In genomic region chr19:56389879-56390278, GRCm38 (mm10) we compare ENCODE assay signal across 14 mouse cellular contexts. TPM values are rescaled to one million over a fixed set of nuclear protein-coding genes. Genes with fewer than 3 reads are reported as not detected.
DNase-seq lines count a peak whose midpoint lies in the region; ATAC-seq and TF ChIP-seq lines count a peak whose summit lies in the region.
"Had no signal": no experiment of that assay in that cellular context is flagged by ENCODE, and none has a peak within 500 bp of the region (broad histone marks: within the 10 kb centered on the region; RNA-seq: fewer than 3 reads in every experiment).

Gene Nrap (minus strand): TSS chr19:56390037.

- no peak for DNase-seq in G1E (ENCODE audit: low spot score)
- DNase-seq in gastrocnemius, postnatal 10 days, result no peak
- DNase-seq in hindbrain, embryonic 14.5 days (ENCODE audit: low spot score), result no peak
- DNase-seq in right cerebral cortex, postnatal 14 days, result no peak
- no peak for DNase-seq in right cerebral cortex, postnatal 4 days
- DNase-seq: cerebellum, adult 11-12 months had no signal

- peak within 1 kb of the TSS; percentile 57 for H3K4me2 ChIP-seq in heart, embryonic 12.5 days
- H3K4me2 ChIP-seq in liver, embryonic 12.5 days, result peak within 1 kb of the TSS; percentile 33
- H3K4me2 ChIP-seq in hindbrain, embryonic 14.5 days (replicated peaks), result no peak within 1 kb of the TSS
- H3K4me2 ChIP-seq in midbrain, embryonic 13.5 days (replicated peaks), result no peak within 1 kb of the TSS
- H3K4me2 ChIP-seq: kidney, embryonic 15.5 days; limb, embryonic 12.5 days; neural tube, embryonic 15.5 days had no signal

- WGBS in heart, embryonic 12.5 days, result 53% methylated on average over 11 of the region's 11 CpGs
- WGBS in liver, embryonic 12.5 days (ENCODE audit: insufficient replicate concordance), result 71% methylated on average over 11 of the region's 11 CpGs
- WGBS in hindbrain, embryonic 14.5 days, result 94% methylated on average over 11 of the region's 11 CpGs
- WGBS in midbrain, embryonic 13.5 days, result 93% methylated on average over 11 of the region's 11 CpGs

- no peaks in the 10 kb centered on the region for H3K9me3 ChIP-seq in G1E (replicated peaks)
- no peaks in the 10 kb centered on the region for H3K9me3 ChIP-seq in heart, embryonic 12.5 days (replicated peaks)
- H3K9me3 ChIP-seq in liver, embryonic 12.5 days (replicated peaks), result no peaks in the 10 kb centered on the region
- no peaks in the 10 kb centered on the region for H3K9me3 ChIP-seq in hindbrain, embryonic 14.5 days (ENCODE audit: control insufficient read depth, low read length)
- no peaks in the 10 kb centered on the region for H3K9me3 ChIP-seq in midbrain, embryonic 13.5 days
- H3K9me3 ChIP-seq: kidney, embryonic 15.5 days; limb, embryonic 12.5 days; neural tube, embryonic 15.5 days had no signal

- H3K4me1 ChIP-seq in G1E (ENCODE audit: insufficient read depth, low read depth, low read length), result peaks cover 47% of the 10 kb centered on the region
- H3K4me1 ChIP-seq in heart, embryonic 12.5 days (replicated peaks), result peaks cover 28% of the 10 kb centered on the region
- H3K4me1 ChIP-seq in liver, embryonic 12.5 days, result peaks cover 62% of the 10 kb centered on the region
- no peaks in the 10 kb centered on the region for H3K4me1 ChIP-seq in hindbrain, embryonic 14.5 days (replicated peaks; ENCODE audit: control insufficient read depth, insufficient read depth, low read length)
- H3K4me1 ChIP-seq in midbrain, embryonic 13.5 days (replicated peaks), result no peaks in the 10 kb centered on the region
- H3K4me1 ChIP-seq: kidney, embryonic 15.5 days; limb, embryonic 12.5 days; neural tube, embryonic 15.5 days had no signal

- H3K27ac ChIP-seq in heart, embryonic 12.5 days (ENCODE audit: poor library complexity, severe bottlenecking), result peak within 1 kb of the TSS; percentile 90
- peak within 1 kb of the TSS; percentile 90 for H3K27ac ChIP-seq in liver, embryonic 12.5 days
- H3K27ac ChIP-seq in hindbrain, embryonic 14.5 days, result no peak within 1 kb of the TSS
- no peak within 1 kb of the TSS for H3K27ac ChIP-seq in midbrain, embryonic 13.5 days
- H3K27ac ChIP-seq: kidney, embryonic 15.5 days; limb, embryonic 12.5 days; neural tube, embryonic 15.5 days; stomach, postnatal 0 days had no signal

- peak within 1 kb of the TSS; percentile 71 for H3K9ac ChIP-seq in heart, embryonic 12.5 days
- peak within 1 kb of the TSS; percentile 51; the same call in 1 of the 2 replicates for H3K9ac ChIP-seq in liver, embryonic 12.5 days
- no peak within 1 kb of the TSS for H3K9ac ChIP-seq in hindbrain, embryonic 14.5 days
- H3K9ac ChIP-seq in midbrain, embryonic 13.5 days (replicated peaks), result no peak within 1 kb of the TSS
- H3K9ac ChIP-seq: kidney, embryonic 15.5 days; limb, embryonic 12.5 days; neural tube, embryonic 15.5 days had no signal

- no peaks in the 10 kb centered on the region for H3K36me3 ChIP-seq in G1E (replicated peaks)
- 0 out of 2 replicates have a peak, but pooled peaks cover 11% of the 10 kb centered on the region for H3K36me3 ChIP-seq in heart, embryonic 12.5 days
- no peaks in the 10 kb centered on the region for H3K36me3 ChIP-seq in liver, embryonic 12.5 days
- no peaks in the 10 kb centered on the region for H3K36me3 ChIP-seq in hindbrain, embryonic 14.5 days (replicated peaks; ENCODE audit: control insufficient read depth, insufficient read depth)
- no peaks in the 10 kb centered on the region for H3K36me3 ChIP-seq in midbrain, embryonic 13.5 days
- H3K36me3 ChIP-seq: kidney, embryonic 15.5 days; limb, embryonic 12.5 days; neural tube, embryonic 15.5 days had no signal

- ATAC-seq in G1E (ENCODE audit: extremely low read depth, insufficient number of reproducible peaks, low FRiP score, poor library complexity, severe bottlenecking), result no peak
- no peak for ATAC-seq in heart, embryonic 12.5 days (ENCODE audit: insufficient number of reproducible peaks, low FRiP score)
- ATAC-seq in liver, embryonic 12.5 days, result no peak
- no peak for ATAC-seq in hindbrain, embryonic 14.5 days (ENCODE audit: low FRiP score)
- no peak for ATAC-seq in midbrain, embryonic 13.5 days
- ATAC-seq: CD4-positive, CD25-positive, alpha-beta regulatory T cell, adult 4 months had no signal

- H3K4me3 ChIP-seq in G1E (ENCODE audit: low read depth, low read length), result peak within 1 kb of the TSS; percentile 51; the same call in 1 of the 2 replicates
- peak within 1 kb of the TSS; percentile 46 for H3K4me3 ChIP-seq in heart, embryonic 12.5 days
- no peak within 1 kb of the TSS for H3K4me3 ChIP-seq in liver, embryonic 12.5 days
- H3K4me3 ChIP-seq in hindbrain, embryonic 14.5 days (replicated peaks; ENCODE audit: low read length), result no peak within 1 kb of the TSS
- no peak within 1 kb of the TSS for H3K4me3 ChIP-seq in midbrain, embryonic 13.5 days (replicated peaks)
- H3K4me3 ChIP-seq: kidney, embryonic 15.5 days; limb, embryonic 12.5 days; neural tube, embryonic 15.5 days had no signal

- no peak for TF ChIP-seq CTCF in G1E (IDR thresholded peaks at IDR 0.05; ENCODE audit: low read depth, low read length)

- no peaks in the 10 kb centered on the region for H3K27me3 ChIP-seq in G1E (ENCODE audit: insufficient read depth, low read length)
- no peaks in the 10 kb centered on the region for H3K27me3 ChIP-seq in heart, embryonic 12.5 days (replicated peaks)
- no peaks in the 10 kb centered on the region for H3K27me3 ChIP-seq in liver, embryonic 12.5 days (replicated peaks)
- H3K27me3 ChIP-seq in hindbrain, embryonic 14.5 days (ENCODE audit: control insufficient read depth, insufficient read depth, low read length), result peaks cover 12% of the 10 kb centered on the region; the same call in 1 of the 2 replicates
- H3K27me3 ChIP-seq in midbrain, embryonic 13.5 days, result peaks cover 9% of the 10 kb centered on the region

RNA-seq across cellular contexts. Expression of gene Nrap, which starts in this region (rescaled TPM):
- total RNA-seq in G1E (2014; fragmentation: Nextera tagmentation) (0.23 and 0.24 TPM in 2 replicates), G1E (2017) (0.05 and 0.06 TPM in 2 replicates)
- polyA plus RNA-seq in G1E (2012), result 0.02 and 0.03 TPM in 2 replicates
- 100 to 1,000 TPM; 478 to 505 TPM for total RNA-seq in gastrocnemius, postnatal 10 days (2021)
- polyA plus RNA-seq in heart, embryonic 12.5 days (2016; fragmentation: Nextera tagmentation; extraction: Ambion mirVana), result 23.2 and 26.3 TPM in 2 replicates
- 0.10 and 0.13 TPM in 2 replicates for polyA plus RNA-seq in liver, embryonic 12.5 days (2016; fragmentation: Nextera tagmentation; extraction: Ambion mirVana)
- 0.17 and 0.24 TPM in 2 replicates for polyA plus RNA-seq in hindbrain, embryonic 14.5 days (2014; fragmentation: Nextera tagmentation; extraction: Ambion mirVana)
- 0.24 and 0.50 TPM in 2 replicates for polyA plus RNA-seq in midbrain, embryonic 13.5 days (2015; fragmentation: Nextera tagmentation; extraction: Ambion mirVana)

Comparison
In these comparisons a context has a peak if more than half of its experiments do, and no peak if none do; other contexts are left out.
1. RNA of gene Nrap (total RNA-seq): 478 to 505 TPM in gastrocnemius, postnatal 10 days; 0.05 to 0.24 TPM in G1E; every median in the first group is over 100 times any median in the second.
2. RNA of gene Nrap (polyA plus RNA-seq): 23.2 to 26.3 TPM in heart, embryonic 12.5 days; 0.24 to 0.50 TPM in midbrain, embryonic 13.5 days, 0.17 to 0.24 TPM in hindbrain, embryonic 14.5 days, 0.10 to 0.13 TPM in liver, embryonic 12.5 days and 0.02 to 0.03 TPM in G1E; every median in the first group is over 10 times any median in the second.
3. H3K4me3 ChIP-seq: peak in G1E (single experiment) and heart, embryonic 12.5 days (single experiment); none in liver, embryonic 12.5 days (single experiment), hindbrain, embryonic 14.5 days (single experiment) and midbrain, embryonic 13.5 days (single experiment).
4. H3K27ac ChIP-seq: peak in heart, embryonic 12.5 days (single experiment) and liver, embryonic 12.5 days (single experiment); none in hindbrain, embryonic 14.5 days (single experiment) and midbrain, embryonic 13.5 days (single experiment).
5. H3K4me2 ChIP-seq: peak in heart, embryonic 12.5 days (single experiment) and liver, embryonic 12.5 days (single experiment); none in hindbrain, embryonic 14.5 days (single experiment) and midbrain, embryonic 13.5 days (single experiment).
6. H3K9ac ChIP-seq: peak in heart, embryonic 12.5 days (single experiment) and liver, embryonic 12.5 days (single experiment); none in hindbrain, embryonic 14.5 days (single experiment) and midbrain, embryonic 13.5 days (single experiment).